ENCODE assay signal across 29 mouse cellular contexts in genomic region chr9:65306672-65307071, GRCm38 (mm10). TPM values are rescaled to one million over a fixed set of nuclear protein-coding genes. Genes with fewer than 3 reads are reported as not detected.
A peak's percentile ranks its signal among the peaks of the same experiment; 100 is the strongest.
DNase-seq lines count a peak whose midpoint lies in the region; ATAC-seq and TF ChIP-seq lines count a peak whose summit lies in the region.
"Had no signal": no experiment of that assay in that cellular context is flagged by ENCODE, and none has a peak within 500 bp of the region (broad histone marks: within the 10 kb centered on the region; RNA-seq: fewer than 3 reads in every experiment).

No protein-coding gene starts in this region.

- H3K9ac ChIP-seq in heart, adult 2 months (ENCODE audit: low read depth, low read length): no peak overlapping the region
- no peak overlapping the region for H3K9ac ChIP-seq in liver, adult 2 months (ENCODE audit: low read depth, low read length)
- H3K9ac ChIP-seq: forebrain, embryonic 13.5 days; heart, embryonic 13.5 days; limb, embryonic 15.5 days; lung, embryonic 14.5 days; neural tube, embryonic 15.5 days; stomach, embryonic 15.5 days had no signal

- H3K27ac ChIP-seq in heart, adult 2 months: peak overlapping the region; percentile 60
- H3K27ac ChIP-seq in liver, adult 2 months (replicated peaks; ENCODE audit: insufficient read depth, low read depth, low read length): 0 out of 2 replicates have a peak overlapping the region, but pooled peaks have one; percentile 19
- H3K27ac ChIP-seq: forebrain, embryonic 13.5 days; heart, embryonic 13.5 days; limb, embryonic 15.5 days; neural tube, embryonic 15.5 days; stomach, embryonic 15.5 days had no signal

- peaks cover 45% of the 10 kb centered on the region for H3K36me3 ChIP-seq in heart, adult 2 months (ENCODE audit: control insufficient read depth, insufficient read depth, low read length)
- peaks cover 43% of the 10 kb centered on the region for H3K36me3 ChIP-seq in liver, adult 2 months (ENCODE audit: control insufficient read depth, insufficient read depth, low read length)

- no peak for TF ChIP-seq CTCF in heart, adult 2 months (IDR thresholded peaks at IDR 0.05)
- TF ChIP-seq CTCF in liver, adult 2 months (IDR thresholded peaks at IDR 0.05; ENCODE audit: low read depth, low read length): no peak

- no peak for TF ChIP-seq POLR2A in heart, adult 2 months (IDR thresholded peaks at IDR 0.05; ENCODE audit: insufficient read depth, low read depth, low read length)
- TF ChIP-seq POLR2A in liver, adult 2 months (IDR thresholded peaks at IDR 0.05; ENCODE audit: extremely low read depth, insufficient read depth, low read length): no peak

- peak; percentile 49 for DNase-seq in adrenal gland, postnatal 10 days
- DNase-seq in adrenal gland, adult 18-20 months (ENCODE audit: low spot score in 2 of 2): no peak
- peak in 1 of 2 experiments; percentile 59 for DNase-seq in heart, adult 2 months
- no peak for DNase-seq in heart, postnatal 25 days (ENCODE audit: low spot score)
- DNase-seq in liver, adult 2 months (ENCODE audit: extremely low read depth, low read depth, low spot score): peak; percentile 99
- DNase-seq in liver: no peak
- no peak for DNase-seq in layer of hippocampus, postnatal 25 days (ENCODE audit: extremely low spot score in 1 of 2, low spot score in 1 of 2)
- DNase-seq: cerebellum, adult 9-10 months; lung, embryonic 14.5 days; lung, postnatal 36 days; right cerebral cortex, postnatal 14 days; thymus, adult 18-20 months; thymus, postnatal 4 days had no signal

- intact Hi-C loops in heart, adult 2 months (cut with DNase I): no loop called here
- intact Hi-C loops in heart, postnatal 25 days (cut with DNase I): no loop called here

- H3K4me1 ChIP-seq in heart, adult 2 months (ENCODE audit: control insufficient read depth, insufficient read depth, low read length): peaks cover 12% of the 10 kb centered on the region
- peaks cover 29% of the 10 kb centered on the region for H3K4me1 ChIP-seq in liver, adult 2 months (ENCODE audit: control insufficient read depth, insufficient read depth, low read length)
- H3K4me1 ChIP-seq: forebrain, embryonic 13.5 days; limb, embryonic 15.5 days; neural tube, embryonic 15.5 days; stomach, embryonic 15.5 days had no signal

- no peak for ATAC-seq in frontal cortex, adult (ENCODE audit: low TSS enrichment)
- ATAC-seq: CD4-positive, CD25-positive, alpha-beta regulatory T cell, adult 4 months; forebrain, embryonic 13.5 days; hindbrain, embryonic 16.5 days; intestine, embryonic 16.5 days; midbrain, embryonic 16.5 days; Patski had no signal

- 56% methylated on average over 2 of the region's 2 CpGs for WGBS in heart, adult 2 months
- WGBS in liver, adult 2 months: 14% methylated on average over 2 of the region's 2 CpGs

- H3K4me3 ChIP-seq in heart, adult 2 months: no peak overlapping the region
- H3K4me3 ChIP-seq in liver, adult 2 months (ENCODE audit: insufficient read depth, low read depth, low read length): no peak overlapping the region
- H3K4me3 ChIP-seq: forebrain, embryonic 13.5 days; heart, embryonic 13.5 days; limb, embryonic 15.5 days; neural tube, embryonic 15.5 days; stomach, embryonic 15.5 days had no signal

- no peaks in the 10 kb centered on the region for H3K27me3 ChIP-seq in heart, adult 2 months (ENCODE audit: control insufficient read depth, insufficient read depth, low read length)
- H3K27me3 ChIP-seq in liver, adult 2 months (ENCODE audit: control insufficient read depth, insufficient read depth, low read length): no peaks in the 10 kb centered on the region
- H3K27me3 ChIP-seq: forebrain, embryonic 13.5 days; heart, embryonic 13.5 days; limb, embryonic 15.5 days; neural tube, embryonic 15.5 days; Patski; stomach, embryonic 15.5 days had no signal

- no peaks in the 10 kb centered on the region; the same call in 1 of the 2 replicates for H3K79me2 ChIP-seq in heart, adult 2 months (replicated peaks; ENCODE audit: control insufficient read depth, insufficient read depth, low read length)
- H3K79me2 ChIP-seq in liver, adult 2 months (ENCODE audit: control insufficient read depth, insufficient read depth, low read length): peaks cover 14% of the 10 kb centered on the region; the same call in 1 of the 2 replicates

- TF ChIP-seq EP300 in heart, adult 2 months (IDR thresholded peaks at IDR 0.05; ENCODE audit: insufficient read depth, low read depth, low read length): 0 out of 2 replicates have a peak, but pooled peaks have one; percentile 18

RNA-seq across cellular contexts. Expression of gene Clpx, which starts 12.6 kb away (rescaled TPM):
- 100 to 1,000 TPM; 144 to 173 TPM for total RNA-seq in adrenal gland, postnatal 10 days (2021)
- 10 to 100 TPM; 66.7 to 75.1 TPM for total RNA-seq in adrenal gland, adult 18-20 months (2021)
- 100 to 1,000 TPM in 1 of 2 experiments, 10 to 100 TPM in 1; 98.8 to 114 TPM for total RNA-seq in heart, adult 2 months (2021)
- 18.0 and 32.2 TPM in 2 replicates for polyA plus RNA-seq in heart, adult 2 months (2012; rRNA removed)
- 100 to 1,000 TPM; 101 to 106 TPM for total RNA-seq in heart, postnatal 25 days (2021)
- total RNA-seq in liver, adult 2 months (2014; rRNA removed): 54.0 and 56.1 TPM in 2 replicates
- 39.2 and 62.4 TPM in 2 replicates for polyA plus RNA-seq in liver, adult 2 months (2012; rRNA removed)
- total RNA-seq in layer of hippocampus, postnatal 25 days (2021): 10 to 100 TPM; 32.8 to 33.3 TPM

RNA-seq across cellular contexts. Expression of gene Pdcd7, which starts 39.2 kb away (rescaled TPM):
- total RNA-seq in adrenal gland, postnatal 10 days (2021): 10 to 100 TPM; 13.6 to 17.1 TPM
- total RNA-seq in adrenal gland, adult 18-20 months (2021): 10 to 100 TPM; 18.0 to 18.6 TPM
- total RNA-seq in heart, adult 2 months (2021): 10 to 100 TPM; 13.6 to 13.9 TPM
- 6.6 and 9.7 TPM in 2 replicates for polyA plus RNA-seq in heart, adult 2 months (2012; rRNA removed)
- total RNA-seq in heart, postnatal 25 days (2021): 10 to 100 TPM; 11.5 to 12.6 TPM
- 3.6 and 5.6 TPM in 2 replicates for total RNA-seq in liver, adult 2 months (2014; rRNA removed)
- 3.5 and 4.5 TPM in 2 replicates for polyA plus RNA-seq in liver, adult 2 months (2012; rRNA removed)
- 10 to 100 TPM; 25.0 to 25.7 TPM for total RNA-seq in layer of hippocampus, postnatal 25 days (2021)

RNA-seq across cellular contexts. Expression of gene Cilp, which starts 41.7 kb away (rescaled TPM):
- total RNA-seq in adrenal gland, postnatal 10 days (2021): 10 to 100 TPM in 1 of 2 experiments, 1 to 10 TPM in 1; 8.6 to 10.9 TPM
- 1 to 10 TPM; 3.1 to 5.9 TPM for total RNA-seq in adrenal gland, adult 18-20 months (2021)
- 1 to 10 TPM; 3.0 to 4.8 TPM for total RNA-seq in heart, adult 2 months (2021)
- polyA plus RNA-seq in heart, adult 2 months (2012; rRNA removed): 4.8 and 10.1 TPM in 2 replicates
- 1 to 10 TPM; 4.8 to 6.6 TPM for total RNA-seq in heart, postnatal 25 days (2021)
- 0.18 and 0.20 TPM in 2 replicates for total RNA-seq in liver, adult 2 months (2014; rRNA removed)
- 0.12 and 0.15 TPM in 2 replicates for polyA plus RNA-seq in liver, adult 2 months (2012; rRNA removed)
- not detected for total RNA-seq in layer of hippocampus, postnatal 25 days (2021)
- total RNA-seq: hematopoietic stem cell, adult 5-6 weeks; left cerebral cortex, adult 18-20 months; left cerebral cortex, postnatal 36 days; megakaryocyte-erythroid progenitor cell, adult 5-6 weeks had no signal
- polyA plus RNA-seq: CD4-positive, CD25-positive, alpha-beta regulatory T cell, adult 4 months; heart, embryonic 13.5 days; lung, embryonic 14.5 days; Patski had no signal

RNA-seq across cellular contexts. Expression of gene Ubap1l, which starts 54.2 kb away (rescaled TPM):
- under 1 TPM in 1 of 2 experiments, not detected in 1; 0.45 TPM for total RNA-seq in adrenal gland, postnatal 10 days (2021)
- total RNA-seq in adrenal gland, adult 18-20 months (2021): under 1 TPM; 0.45 to 0.86 TPM
- total RNA-seq in heart, adult 2 months (2021): under 1 TPM in 1 of 2 experiments, not detected in 1; 0.18 TPM
- polyA plus RNA-seq in heart, adult 2 months (2012; rRNA removed): 0.15 and 0.18 TPM in 2 replicates
- total RNA-seq in heart, postnatal 25 days (2021): under 1 TPM; 0.20 to 0.39 TPM
- 0.18 TPM in 1 of 2 replicates, not detected in the other for total RNA-seq in liver, adult 2 months (2014; rRNA removed)
- polyA plus RNA-seq in liver, adult 2 months (2012; rRNA removed): 0.12 and 0.22 TPM in 2 replicates
- total RNA-seq in layer of hippocampus, postnatal 25 days (2021): 1 to 10 TPM; 2.0 to 2.5 TPM
- total RNA-seq: hematopoietic stem cell, adult 5-6 weeks had no signal
- polyA plus RNA-seq: CD4-positive, CD25-positive, alpha-beta regulatory T cell, adult 4 months; embryonic facial prominence, embryonic 11.5 days; heart, embryonic 13.5 days had no signal

Comparison
In these comparisons a context has a peak if more than half of its experiments do, and no peak if none do; other contexts are left out.
1. DNase-seq: peak in adrenal gland, postnatal 10 days (single experiment) and liver, adult 2 months (single experiment); none in adrenal gland, adult 18-20 months (0 of 2), heart, postnatal 25 days (single experiment), liver (single experiment) and layer of hippocampus, postnatal 25 days (0 of 2).